Mouse (Mus musculus) MEL-GATA-1-ER (cell line): ENCODE measurements around the gene Gm26938.

Source experiments
- DNase-seq: peaks from one replicate; pipeline ENCODE4 v3.0.0-alpha.2; 2012; ENCODE audit warnings: low read depth; ENCODE audit errors: extremely low read depth

The Gm26938 gene

DNA sequence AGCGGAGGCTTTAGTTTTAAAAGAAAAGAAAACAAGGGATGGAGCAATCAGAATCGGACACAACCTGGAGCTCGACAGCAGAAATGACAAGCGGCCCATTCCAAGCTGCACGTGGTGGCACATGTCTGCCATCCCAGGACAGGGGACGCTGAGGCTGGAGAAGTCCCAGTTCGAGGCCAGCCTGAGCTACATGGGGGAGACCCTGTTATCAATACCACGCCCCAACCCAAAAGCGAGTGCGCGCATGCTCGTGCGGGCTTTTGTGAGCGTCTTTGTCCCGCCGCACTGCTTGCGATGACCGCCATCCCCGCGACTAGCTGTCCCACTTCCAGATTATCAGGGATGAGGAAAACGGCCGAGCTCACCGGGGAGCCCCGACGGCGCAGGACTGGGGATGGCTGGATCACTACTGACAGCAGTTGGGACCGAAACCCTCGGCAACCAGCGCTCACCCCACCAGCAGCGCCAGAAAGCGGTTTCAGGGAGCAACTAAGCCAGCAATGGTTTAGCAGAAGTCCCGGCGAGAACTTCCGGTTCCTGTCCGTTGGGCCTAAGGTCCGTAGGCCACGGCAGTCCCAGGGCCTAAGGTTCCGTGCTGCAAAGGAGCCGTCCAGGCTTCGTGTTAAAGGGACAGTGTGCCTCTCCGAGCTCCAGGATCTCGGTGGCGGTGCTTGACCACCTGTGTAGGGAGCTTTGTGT is at the start of gene Gm26938, which contains the start of gene Psmg3:
Gene Gm26938 (minus strand): TSS at position 51 of the 699 bp plus-strand sequence.
Gene Psmg3 (minus strand): TSS at position 529 of the 699 bp plus-strand sequence.
- DNase-seq: peak; percentile 84

DNA sequence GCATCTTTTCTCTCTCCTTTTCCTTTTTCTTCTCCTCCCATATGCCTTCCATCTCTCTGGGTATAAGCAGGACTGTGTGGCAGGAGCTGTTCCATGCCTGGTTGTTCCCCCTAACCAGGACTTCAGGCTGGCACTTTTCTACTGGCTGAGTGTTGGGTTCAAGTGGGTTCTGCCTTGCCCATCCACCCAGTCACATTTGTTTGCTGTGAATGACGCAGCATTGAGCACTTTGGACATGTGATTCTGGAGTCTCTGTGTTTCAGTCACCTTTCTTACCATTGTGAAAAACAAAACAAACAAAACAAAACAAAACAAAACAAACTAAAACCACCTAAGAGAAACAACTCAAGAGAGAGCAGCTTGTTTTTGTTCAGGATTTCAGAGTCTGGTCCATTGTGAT is 45.3 kb upstream of the Gm26938 start:
- no peak for DNase-seq

DNA sequence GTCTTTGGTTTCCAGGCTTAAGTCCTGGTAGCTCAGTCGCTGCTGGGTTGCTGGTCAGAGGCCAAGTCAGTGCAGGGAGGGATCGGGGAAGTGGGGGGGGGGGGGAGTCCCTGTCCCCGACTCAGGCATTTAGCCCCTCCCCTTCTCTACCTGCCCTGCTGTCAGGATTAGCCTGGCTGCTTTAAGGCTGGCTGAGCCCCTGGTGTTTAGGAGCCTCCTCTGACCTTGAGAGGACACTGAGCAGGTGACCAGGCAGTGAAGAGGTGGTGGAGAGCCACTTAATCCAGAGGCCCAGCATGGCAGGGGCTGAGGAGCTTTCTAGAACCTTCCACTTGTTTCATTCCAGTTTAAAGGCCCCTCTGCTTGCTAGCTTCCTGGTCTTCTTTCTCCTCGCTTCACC is 44.7 kb upstream of the Gm26938 start:
- no peak for DNase-seq

- DNase-seq: no peak
Observed at GRCm38 (mm10) chr5:139862759-139863158, 36.6 kb upstream of the Gm26938 start.

- peak; percentile 14 for DNase-seq
Observed at GRCm38 (mm10) chr5:139860328-139861104, 34.3 kb upstream of the Gm26938 start.

GRCm38 (mm10) chr5:139849626-139850320 is 23.6 kb upstream of the Gm26938 start:
- DNase-seq: no peak

GRCm38 (mm10) chr5:139839142-139839541 is 12.9 kb upstream of the Gm26938 start:
- DNase-seq: no peak

DNA sequence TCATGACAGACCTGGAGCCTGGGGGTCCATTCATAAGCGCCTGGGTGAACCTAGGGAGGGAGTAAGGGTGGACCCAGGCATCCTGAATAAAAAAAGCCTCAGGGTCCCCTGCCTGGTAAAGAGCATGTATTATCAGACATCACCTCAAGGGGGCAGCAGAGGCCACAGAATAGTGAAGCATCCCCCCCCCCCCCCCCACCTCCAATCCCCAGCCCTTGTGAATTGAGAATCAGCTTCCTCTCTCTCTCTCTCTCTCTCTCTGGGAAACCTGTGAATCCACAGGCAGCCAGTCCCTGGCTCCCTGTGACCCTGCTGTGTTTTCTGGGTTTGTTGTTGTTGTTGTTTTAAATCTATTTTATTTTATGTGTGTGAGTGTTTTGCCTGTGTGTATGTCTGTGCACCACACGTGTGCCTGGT is 12.3 kb upstream of the Gm26938 start:
- no peak for DNase-seq

DNA sequence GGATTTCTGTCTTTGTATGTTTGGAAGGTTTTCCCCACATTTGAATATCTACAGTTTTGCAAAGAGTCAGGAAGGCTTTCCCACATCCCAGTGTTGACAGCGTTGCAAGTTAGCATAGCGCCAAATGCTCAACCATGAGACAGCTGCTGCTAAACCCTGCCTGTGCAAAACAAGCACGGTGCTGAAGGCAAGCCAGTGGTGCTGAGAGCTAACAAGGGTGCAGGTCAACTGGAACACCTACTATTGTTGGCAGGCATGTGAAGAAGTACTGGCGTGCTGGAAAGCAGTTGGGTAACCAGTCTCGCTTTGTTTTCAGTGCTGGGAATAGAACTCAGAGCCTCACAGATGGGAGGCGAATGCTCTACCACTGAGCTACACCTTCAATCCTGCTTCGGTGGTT is 9.5 kb upstream of the Gm26938 start:
- DNase-seq: no peak

GRCm38 (mm10) chr5:139832125-139832524 is 5.9 kb upstream of the Gm26938 start:
- DNase-seq: peak; percentile 88

- DNase-seq: peak; percentile 92
Observed at GRCm38 (mm10) chr5:139830734-139831133, 4.5 kb upstream of the Gm26938 start.

DNA sequence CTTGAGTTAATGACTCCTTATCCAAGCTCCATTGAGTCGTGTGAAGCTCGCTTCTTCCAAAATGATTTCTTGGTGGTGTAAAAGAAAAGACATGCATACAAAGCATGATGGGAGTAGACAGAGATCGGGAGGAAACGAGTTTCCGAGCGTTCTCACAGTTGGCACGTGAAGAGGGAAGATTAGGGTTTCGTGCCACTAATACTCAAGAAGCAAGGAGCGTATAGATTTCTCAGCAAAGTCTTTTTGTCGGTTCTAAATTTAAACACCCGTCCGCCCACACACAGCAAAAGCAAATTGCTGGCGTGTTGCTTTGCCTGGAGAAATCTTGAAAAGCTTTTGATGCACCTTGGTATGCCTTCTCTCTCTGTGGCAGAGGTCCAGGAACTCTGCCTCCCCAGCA is 3.2 kb upstream of the Gm26938 start:
- DNase-seq: no peak

DNA sequence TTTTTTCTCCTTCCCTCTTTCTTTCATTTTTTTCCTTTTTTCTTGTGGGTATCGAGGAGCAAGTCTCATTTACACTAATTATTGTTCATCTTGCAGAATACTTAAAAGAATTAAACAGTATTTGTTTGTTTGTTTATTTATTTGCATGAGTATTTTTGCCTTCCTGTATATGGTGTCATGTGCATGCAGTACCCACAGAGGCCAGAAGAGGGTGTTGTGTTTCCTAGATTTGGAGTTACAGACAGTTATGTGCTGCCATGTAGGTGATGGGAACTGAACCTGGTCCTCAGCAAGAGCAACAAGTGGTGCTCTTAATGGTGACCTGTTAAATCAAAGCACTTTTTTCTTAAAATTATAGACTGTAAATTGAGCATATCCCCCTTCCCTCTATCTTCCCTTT is 1.4 kb upstream of the Gm26938 start:
- no peak for DNase-seq

- DNase-seq: no peak
Observed at GRCm38 (mm10) chr5:139825947-139826346, 260 bp downstream of the Gm26938 start.

DNA sequence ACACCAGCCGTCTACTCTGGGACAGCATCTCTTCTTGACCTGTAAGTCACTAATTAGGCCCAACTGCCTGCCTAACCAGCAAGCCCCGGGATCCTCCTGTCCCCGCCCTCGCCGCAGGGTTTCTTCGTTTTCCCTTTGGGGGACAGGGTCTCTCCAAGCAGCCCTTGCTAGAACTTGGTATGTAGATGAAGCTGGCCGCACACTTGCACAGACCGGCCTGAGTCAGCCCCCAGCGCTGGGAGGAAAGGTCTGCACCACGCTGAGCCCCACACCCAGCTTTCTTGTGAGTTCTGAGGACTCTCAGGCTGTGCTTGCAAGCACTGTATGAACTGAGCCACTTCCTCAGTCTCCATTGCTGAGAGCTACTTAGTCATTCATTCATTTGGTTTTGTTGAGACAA is 1.7 kb downstream of the Gm26938 start:
- DNase-seq: no peak

GRCm38 (mm10) chr5:139821466-139822459 is 4.4 kb downstream of the Gm26938 start:
- no peak for DNase-seq

DNA sequence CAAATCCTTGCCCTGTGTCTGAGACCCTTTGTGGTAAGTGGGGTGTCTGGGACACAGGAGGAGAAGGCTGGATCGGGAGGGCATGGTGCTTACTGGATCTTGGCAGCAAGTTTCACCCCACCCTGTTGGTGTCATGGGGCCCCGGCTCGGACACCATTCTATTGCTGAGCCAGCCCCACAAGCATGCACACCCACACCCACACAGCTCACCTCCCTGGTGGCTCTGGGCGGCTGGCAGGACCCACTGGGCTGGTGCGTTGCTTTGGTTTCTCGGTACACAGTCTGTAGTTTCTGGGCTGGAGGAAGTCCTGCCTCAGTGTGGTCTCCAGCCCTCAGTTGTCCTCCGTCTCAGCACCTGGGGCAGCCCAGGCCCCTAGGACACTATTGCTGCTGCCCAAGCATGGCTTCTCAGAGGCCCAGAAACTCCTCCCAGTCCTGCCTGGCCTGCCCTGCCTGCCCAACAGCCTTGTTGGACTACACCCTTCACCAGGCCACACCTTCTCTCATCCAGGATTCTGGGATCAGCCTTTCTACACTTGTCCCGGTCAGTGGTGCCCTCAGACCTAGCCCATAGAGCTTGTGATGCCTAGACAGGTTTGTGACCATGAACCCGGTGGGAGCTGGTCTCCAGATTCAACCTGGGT is 6.5 kb downstream of the Gm26938 start, which contains the start of gene Tmem184a:
Gene Tmem184a (minus strand): TSS at position 380 of the 644 bp plus-strand sequence.
- no peak for DNase-seq

DNA sequence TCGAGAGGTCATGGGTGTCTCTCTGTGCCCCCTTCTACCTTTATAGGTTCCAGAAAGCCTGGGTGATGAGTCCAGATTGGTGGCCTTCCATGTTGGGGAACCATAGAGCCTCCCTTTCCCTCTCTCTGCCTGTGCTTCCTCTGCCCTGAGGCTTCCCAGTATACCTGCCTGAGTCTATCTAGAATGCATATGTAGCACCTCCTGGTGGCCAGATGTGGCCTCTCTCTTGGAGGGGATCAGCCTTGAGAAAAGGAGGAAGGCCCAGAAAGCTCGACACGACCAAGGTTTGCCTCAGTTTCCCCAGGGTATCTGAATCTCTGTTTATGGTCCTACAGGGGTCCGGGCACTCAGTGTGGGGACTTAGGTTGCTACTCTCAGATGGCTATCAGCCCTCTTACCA is 7.4 kb downstream of the Gm26938 start:
- DNase-seq: no peak

- no peak for DNase-seq
Observed at GRCm38 (mm10) chr5:139818056-139818455, 8.2 kb downstream of the Gm26938 start.

- DNase-seq: no peak
Observed at GRCm38 (mm10) chr5:139817292-139817691, 8.9 kb downstream of the Gm26938 start.
